Mouse (Mus musculus) frontal cortex, postnatal 14 days (tissue): ENCODE data around the gene Sulf2.

Experiments
- DNase-seq, 2 experiments: peaks; one replicate each; pipeline ENCODE4 v3.0.0; 2022; ENCODE audit warnings: low spot score in 2 of 2

The Sulf2 gene

DNA sequence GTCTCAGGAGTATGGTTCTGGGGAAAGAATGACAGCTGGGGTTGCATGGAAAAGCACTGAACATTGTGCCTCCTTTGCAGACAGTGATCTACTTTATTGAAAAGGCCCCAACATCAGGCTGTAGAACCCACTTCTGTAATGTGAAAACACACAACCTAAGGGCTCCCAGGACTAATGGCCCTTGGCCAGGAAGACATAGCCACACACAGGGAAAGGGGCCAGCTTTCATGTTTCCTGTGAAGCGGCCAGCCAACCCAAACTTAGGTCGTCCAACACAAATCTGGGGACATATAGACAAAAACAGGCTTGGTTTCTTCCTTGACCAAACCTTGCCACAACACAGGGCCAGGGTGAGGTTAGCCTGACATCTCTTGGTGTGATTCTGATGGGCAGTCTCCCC, 35.5 kb downstream of the Sulf2 start:
- no peak for DNase-seq

- DNase-seq = no peak
These were observed 38.8 kb downstream of the Sulf2 start for GRCm38 (mm10) chr2:166116704-166117103.

GRCm38 (mm10) chr2:166116278-166116608, 39.2 kb downstream of the Sulf2 start:
- DNase-seq = no peak

DNA sequence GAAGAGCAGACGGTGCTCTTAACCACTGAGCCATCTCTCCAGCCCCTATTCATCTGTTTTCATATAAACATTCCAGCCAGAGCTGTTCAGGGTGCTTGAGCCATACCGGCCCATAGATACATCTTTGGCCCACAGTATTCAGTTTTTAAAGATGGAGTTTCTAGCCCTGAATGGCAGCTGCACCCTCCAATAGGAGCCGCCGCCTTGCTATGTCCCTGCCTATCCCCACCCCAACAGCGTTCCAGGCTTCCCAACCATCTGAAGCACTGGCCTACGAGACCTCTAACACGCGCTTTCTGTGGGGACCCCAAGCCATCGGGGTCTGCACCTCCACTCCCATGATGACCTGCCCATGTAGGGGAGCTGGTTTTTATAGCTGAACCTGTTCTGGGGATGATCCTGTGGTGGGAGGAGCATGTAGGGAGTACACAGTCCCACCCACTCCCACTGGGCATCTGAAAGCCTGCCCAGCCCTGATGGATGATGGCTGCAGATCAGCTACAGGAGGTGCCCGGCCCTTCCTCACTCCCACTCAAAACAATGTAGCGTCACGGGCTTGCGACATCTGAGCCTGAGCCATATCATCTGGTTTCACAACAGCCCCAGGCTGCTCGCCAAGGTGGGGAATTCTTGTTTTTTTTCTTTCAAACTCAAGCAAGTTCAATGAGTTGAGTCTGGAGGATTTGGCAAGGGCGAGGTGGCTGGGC, 39.7 kb downstream of the Sulf2 start:
- no peak for DNase-seq

DNA sequence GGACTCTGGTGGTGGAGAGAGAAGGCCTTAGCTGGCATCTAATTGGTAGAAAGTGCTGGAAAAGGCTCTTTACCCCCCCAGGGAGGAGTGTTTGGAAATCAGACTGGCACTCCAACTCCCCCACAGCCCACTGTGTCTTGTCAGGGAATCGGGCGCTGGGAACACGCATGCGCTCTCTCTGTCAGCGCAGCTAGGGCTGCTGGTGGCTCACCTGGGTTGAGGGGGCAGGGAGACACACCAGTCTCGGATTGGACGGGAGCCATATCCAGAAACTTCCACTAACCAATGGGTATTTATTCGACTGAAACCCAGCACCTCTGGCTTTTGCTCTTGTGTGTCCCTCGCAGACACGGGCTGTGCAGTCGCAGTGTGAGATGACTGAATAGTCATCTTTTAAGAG, 42.5 kb downstream of the Sulf2 start:
- no peak for DNase-seq

GRCm38 (mm10) chr2:166111831-166112250, 43.6 kb downstream of the Sulf2 start:
- no peak for DNase-seq

- no peak for DNase-seq
These were observed 44.2 kb downstream of the Sulf2 start for GRCm38 (mm10) chr2:166111238-166111637.

DNA sequence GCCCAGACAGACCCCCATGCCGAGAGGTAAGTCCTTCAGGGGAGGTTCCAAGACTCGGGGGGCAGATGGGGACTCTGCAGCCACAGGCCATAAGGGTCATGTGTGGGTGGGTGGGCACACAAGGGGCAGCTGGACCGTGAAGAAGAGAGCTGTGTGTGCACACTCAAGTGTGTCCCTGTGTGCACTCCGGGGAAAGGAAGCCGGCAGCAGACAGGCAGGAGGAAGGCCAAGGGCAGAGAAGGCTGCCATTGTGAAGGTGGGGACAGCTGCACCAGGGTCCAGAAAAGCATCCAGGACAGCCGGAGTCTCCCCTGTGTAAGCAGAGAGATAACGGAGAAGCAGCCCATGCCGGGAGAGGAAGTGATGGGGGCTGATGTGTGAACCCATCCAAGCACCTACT, 44.7 kb downstream of the Sulf2 start:
- DNase-seq = no peak

GRCm38 (mm10) chr2:166108326-166108725, 47.1 kb downstream of the Sulf2 start:
- DNase-seq = peak; percentile 78 to 88

- no peak for DNase-seq
These were observed 47.6 kb downstream of the Sulf2 start for GRCm38 (mm10) chr2:166107911-166108310.

DNA sequence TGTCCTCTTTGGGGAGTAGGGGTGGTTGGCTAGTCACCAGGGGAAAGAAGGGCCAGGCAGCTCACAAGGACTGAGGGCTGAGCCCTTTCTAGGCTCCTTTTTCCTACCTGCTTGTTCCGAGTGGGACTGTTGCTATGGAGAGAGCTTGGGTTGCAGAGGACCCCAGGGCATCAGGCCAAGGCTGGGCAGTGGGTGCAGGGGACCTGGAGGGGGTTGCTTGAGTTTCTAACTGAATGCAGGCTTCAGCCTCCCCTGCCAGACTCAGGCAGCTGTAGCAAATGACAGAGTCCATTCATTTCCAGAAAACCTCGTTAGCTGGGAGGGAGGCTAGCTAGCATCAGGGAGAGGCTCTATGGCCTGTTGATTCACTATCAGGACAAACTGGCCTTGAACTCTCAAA, 48.8 kb downstream of the Sulf2 start:
- peak in 1 of 2 experiments; percentile 33 for DNase-seq

GRCm38 (mm10) chr2:166105911-166106310, 49.6 kb downstream of the Sulf2 start:
- DNase-seq = no peak

GRCm38 (mm10) chr2:166102893-166103292, 52.6 kb downstream of the Sulf2 start:
- DNase-seq = no peak

- DNase-seq = no peak
These were observed 54.9 kb downstream of the Sulf2 start for GRCm38 (mm10) chr2:166100309-166101262.

DNA sequence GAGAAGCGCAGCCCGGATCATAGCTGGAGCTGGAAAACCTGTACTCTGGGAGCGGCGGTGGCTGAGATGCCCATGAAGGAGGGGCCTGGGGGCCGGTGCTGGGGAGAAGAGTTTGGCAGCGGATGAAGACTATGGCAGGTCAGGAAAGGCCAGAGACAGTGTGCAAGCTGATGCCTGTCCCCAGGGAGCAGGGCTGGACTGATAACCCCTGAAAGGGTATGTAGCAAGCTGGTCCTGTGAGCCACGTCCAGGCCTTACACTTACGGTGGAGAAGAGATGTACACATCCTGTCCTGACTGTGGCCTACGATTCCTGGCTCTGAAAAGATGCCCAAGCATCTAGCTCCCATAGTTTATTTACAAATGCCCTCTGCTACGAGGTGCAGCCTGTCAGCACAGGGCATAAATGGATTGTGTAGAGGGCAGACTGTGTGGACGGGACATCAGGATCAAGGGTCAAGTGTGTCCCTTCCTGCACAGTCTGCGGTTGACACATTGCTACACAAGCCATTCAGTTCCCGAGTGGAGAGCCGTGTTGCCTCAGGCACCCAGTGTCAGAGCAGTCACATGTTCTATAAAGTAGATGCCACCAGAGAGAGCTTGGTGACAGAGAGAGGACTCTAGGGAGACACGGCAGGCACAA, 57.0 kb downstream of the Sulf2 start:
- DNase-seq = no peak

DNA sequence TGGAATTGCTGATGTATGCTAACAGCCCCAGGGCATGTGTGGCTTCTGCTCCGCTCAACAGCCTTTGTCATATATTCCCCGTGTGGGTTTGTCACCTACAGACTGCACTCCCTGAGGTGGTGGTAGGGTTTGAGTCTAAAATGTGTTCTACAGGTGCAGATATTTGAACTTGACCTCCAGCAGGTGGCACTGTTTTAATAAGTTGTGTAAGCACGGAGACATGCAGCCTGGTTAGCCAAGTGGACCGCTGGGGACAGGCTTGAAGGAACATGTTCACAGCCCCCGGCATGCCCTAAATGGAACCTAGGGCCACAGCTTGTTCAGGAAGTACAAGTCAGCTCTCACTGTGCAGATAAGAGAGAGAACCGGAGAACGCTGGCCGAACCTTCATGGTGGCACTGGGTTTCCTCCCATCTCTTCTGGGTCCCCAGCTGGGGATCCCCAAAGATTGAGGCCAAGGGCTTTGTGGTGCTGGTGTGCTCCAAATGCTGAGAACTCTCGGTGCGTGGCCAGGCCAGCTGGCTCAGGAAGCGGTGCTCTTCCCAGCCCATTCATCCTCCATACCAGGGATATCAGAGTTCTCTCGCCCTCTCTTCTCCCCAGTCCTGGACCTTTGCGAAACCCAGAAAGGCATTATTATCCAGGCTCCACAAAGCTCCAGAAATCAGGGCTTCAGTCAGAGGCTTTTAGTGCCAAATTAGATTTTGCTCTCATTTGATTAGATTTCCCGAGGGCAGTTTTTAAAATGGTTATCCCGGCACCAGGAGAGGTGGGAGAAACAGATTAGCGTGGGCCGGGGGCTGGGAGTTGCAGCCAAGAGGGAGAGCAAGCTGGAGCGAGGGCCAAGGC, 57.8 kb downstream of the Sulf2 start:
- DNase-seq = no peak

DNA sequence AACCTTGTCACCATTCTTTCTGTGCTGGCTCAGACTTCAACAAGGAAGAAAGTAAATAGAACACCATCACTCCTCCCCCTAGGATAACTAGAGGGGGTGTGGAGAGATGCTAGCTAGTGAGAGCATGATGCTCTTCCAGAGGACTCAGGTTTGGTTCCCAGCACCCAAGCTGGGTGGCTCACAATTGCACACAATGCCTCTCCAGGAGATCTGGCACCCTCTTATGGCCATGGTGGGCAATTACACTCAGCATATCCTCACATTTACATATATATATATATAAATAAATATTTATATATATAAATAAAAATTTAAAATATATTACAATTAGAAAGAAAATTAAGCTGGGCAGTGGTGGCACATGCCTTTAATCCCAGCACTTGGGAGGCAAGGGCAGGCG, 58.6 kb downstream of the Sulf2 start:
- no peak for DNase-seq

DNA sequence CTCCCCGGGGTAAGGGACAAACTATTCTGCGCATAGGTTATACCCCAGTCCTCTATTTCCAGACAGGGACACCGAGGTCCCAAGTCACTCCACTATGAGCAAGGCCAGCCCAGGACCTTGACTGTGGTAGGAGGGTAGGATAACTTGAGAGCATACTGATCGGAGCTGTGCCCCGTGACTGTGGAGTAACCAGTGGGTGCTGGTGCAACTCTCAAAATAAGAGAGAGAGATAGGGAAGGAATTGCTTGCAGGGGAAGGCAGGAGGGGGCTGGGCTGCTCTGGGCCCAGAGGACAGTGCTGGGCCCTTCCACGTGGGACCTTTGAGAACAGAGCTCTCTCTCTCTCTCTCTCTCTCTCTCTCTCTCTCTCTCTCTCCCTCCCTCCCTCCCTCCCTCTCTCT, 59.2 kb downstream of the Sulf2 start:
- DNase-seq = no peak

- DNase-seq = no peak
These were observed 63.1 kb downstream of the Sulf2 start for GRCm38 (mm10) chr2:166092412-166092811.

DNA sequence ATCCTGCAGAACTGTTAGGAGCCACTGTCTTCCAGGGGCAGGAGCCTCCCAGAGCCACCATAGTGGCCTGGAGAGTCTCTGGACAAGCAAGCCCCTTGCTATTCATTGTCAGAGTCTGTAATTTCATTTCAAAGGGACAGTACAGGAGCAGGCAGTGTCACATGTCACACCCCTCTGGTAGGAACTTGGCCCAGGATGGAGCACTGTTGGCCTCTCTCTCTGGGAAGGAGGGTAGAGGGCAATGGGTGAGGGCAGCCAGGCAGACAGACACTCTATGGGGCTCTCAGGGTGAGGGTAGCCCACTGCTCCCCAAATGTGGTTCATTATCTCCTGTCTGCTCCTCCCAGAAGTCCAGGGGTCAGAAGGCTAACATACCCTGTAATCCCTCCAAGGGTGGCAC, 63.9 kb downstream of the Sulf2 start:
- DNase-seq = no peak

GRCm38 (mm10) chr2:166090131-166090581, 65.3 kb downstream of the Sulf2 start:
- no peak for DNase-seq

- DNase-seq = no peak
These were observed 66.5 kb downstream of the Sulf2 start for GRCm38 (mm10) chr2:166088991-166089390.
